Mouse (Mus musculus) retina, postnatal 7 days (tissue): ENCODE measurements at regions not wholly inside any gene's neighbourhood (a gene's known extent, or its start where the extent isn't known, plus 50 kb on each side); places are given as distances from the start of the nearest gene placed in this dataset.
A peak's percentile ranks its signal among the peaks of the same experiment; 100 is the strongest.

Experiments
- DNase-seq: peaks from one replicate; pipeline ENCODE4 v3.0.0-alpha.2; 2012; ENCODE audit warnings: low read depth, low spot score

GRCm38 (mm10) chr4:54704696-54705095 lies 240.2 kb upstream of the Zfp462 start:
- no peak for DNase-seq

GRCm38 (mm10) chr4:54709751-54710150 lies 235.1 kb upstream of the Zfp462 start:
- no peak for DNase-seq

- no peak for DNase-seq
These were observed 231.9 kb upstream of the Zfp462 start for GRCm38 (mm10) chr4:54712929-54713328.

GRCm38 (mm10) chr4:54714612-54715342 lies 230.1 kb upstream of the Zfp462 start:
- no peak for DNase-seq

GRCm38 (mm10) chr4:54718083-54718482 lies 226.8 kb upstream of the Zfp462 start:
- no peak for DNase-seq

- DNase-seq, result no peak
These were observed 205.8 kb upstream of the Zfp462 start for GRCm38 (mm10) chr4:54739001-54739400.

GRCm38 (mm10) chr4:54751458-54751857 lies 193.4 kb upstream of the Zfp462 start:
- no peak for DNase-seq

- no peak for DNase-seq
These were observed 188.4 kb upstream of the Zfp462 start for GRCm38 (mm10) chr4:54756441-54756840.

- peak; percentile 44 for DNase-seq
These were observed 186.9 kb upstream of the Zfp462 start for GRCm38 (mm10) chr4:54757715-54758500.

- DNase-seq, result no peak
These were observed 186.4 kb upstream of the Zfp462 start for GRCm38 (mm10) chr4:54758501-54758829.

GRCm38 (mm10) chr4:54761257-54761656 lies 183.6 kb upstream of the Zfp462 start:
- DNase-seq, result no peak

- no peak for DNase-seq
These were observed 179.8 kb upstream of the Zfp462 start for GRCm38 (mm10) chr4:54765045-54765444.

GRCm38 (mm10) chr4:54767506-54768200 lies 177.2 kb upstream of the Zfp462 start:
- no peak for DNase-seq

GRCm38 (mm10) chr4:54768836-54769235 lies 176.0 kb upstream of the Zfp462 start:
- no peak for DNase-seq

- no peak for DNase-seq
These were observed 170.8 kb upstream of the Zfp462 start for GRCm38 (mm10) chr4:54774066-54774465.

- DNase-seq, result no peak
These were observed 170.1 kb upstream of the Zfp462 start for GRCm38 (mm10) chr4:54774717-54775116.

- no peak for DNase-seq
These were observed 164.3 kb upstream of the Zfp462 start for GRCm38 (mm10) chr4:54780511-54780910.

- no peak for DNase-seq
These were observed 153.6 kb upstream of the Zfp462 start for GRCm38 (mm10) chr4:54791217-54791742.

GRCm38 (mm10) chr4:54793857-54794256 lies 151.0 kb upstream of the Zfp462 start:
- no peak for DNase-seq

GRCm38 (mm10) chr4:54795246-54795645 lies 149.6 kb upstream of the Zfp462 start:
- no peak for DNase-seq

GRCm38 (mm10) chr4:54798523-54798922 lies 146.3 kb upstream of the Zfp462 start:
- DNase-seq, result no peak

- no peak for DNase-seq
These were observed 133.7 kb upstream of the Zfp462 start for GRCm38 (mm10) chr4:54811163-54811562.
